Mouse (Mus musculus) small intestine, adult 2 months (tissue): Measurements from ENCODE around the gene Gm11084.

Source experiments
- CTCF ChIP-seq: fragments of 200-500 bp; IDR thresholded peaks from 2 replicates; pipeline ENCODE4 v1.5.1; 2012; ENCODE audit warnings: low read depth, mild to moderate bottlenecking, control low read depth, inconsistent platforms, low read length, moderate library complexity, mixed read lengths; ENCODE audit not compliant: insufficient replicate concordance, insufficient read length; ENCODE audit errors: extremely low read depth
- POLR2A ChIP-seq: fragments of 200-500 bp; IDR thresholded peaks from 2 replicates; pipeline ENCODE4 v1.6.1; 2012; ENCODE audit warnings: low read depth, mild to moderate bottlenecking, control low read depth, inconsistent platforms, low read length, moderate library complexity

- TF ChIP-seq CTCF = no peak
- TF ChIP-seq POLR2A = no peak
Observed at GRCm38 (mm10) chr2:72986616-72987015, at the start of gene Gm11084.
